Mouse (Mus musculus) fat pad, adult 2 months (tissue): ENCODE measurements around the gene Ssbp4.

Source experiments
- DNase-seq: peaks from one replicate; pipeline ENCODE4 v3.0.0-alpha.2; 2011; ENCODE audit warnings: low read depth, low spot score; ENCODE audit errors: extremely low read depth

Ssbp4 gene

DNA sequence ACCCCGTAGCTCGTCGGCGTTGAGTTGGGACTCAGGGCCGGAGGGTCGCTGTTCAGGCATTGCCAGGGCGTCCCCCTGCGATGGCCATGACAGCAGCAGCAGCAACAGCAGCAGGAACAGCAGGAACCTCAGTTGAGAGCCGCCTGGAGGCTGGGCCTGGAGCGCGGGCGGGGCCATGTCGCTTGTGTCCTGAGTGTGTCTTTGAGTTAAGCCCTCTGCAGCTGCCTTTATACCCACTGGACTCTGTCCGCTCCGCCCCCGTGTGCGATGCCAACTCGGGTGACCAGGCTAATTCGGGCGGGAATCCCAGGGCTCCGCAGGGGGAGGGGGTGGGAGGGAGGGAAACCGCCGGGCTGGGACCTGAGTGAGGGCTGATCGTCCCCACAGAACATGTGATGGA lies 22.8 kb upstream of the Ssbp4 start:
- DNase-seq: no peak

DNA sequence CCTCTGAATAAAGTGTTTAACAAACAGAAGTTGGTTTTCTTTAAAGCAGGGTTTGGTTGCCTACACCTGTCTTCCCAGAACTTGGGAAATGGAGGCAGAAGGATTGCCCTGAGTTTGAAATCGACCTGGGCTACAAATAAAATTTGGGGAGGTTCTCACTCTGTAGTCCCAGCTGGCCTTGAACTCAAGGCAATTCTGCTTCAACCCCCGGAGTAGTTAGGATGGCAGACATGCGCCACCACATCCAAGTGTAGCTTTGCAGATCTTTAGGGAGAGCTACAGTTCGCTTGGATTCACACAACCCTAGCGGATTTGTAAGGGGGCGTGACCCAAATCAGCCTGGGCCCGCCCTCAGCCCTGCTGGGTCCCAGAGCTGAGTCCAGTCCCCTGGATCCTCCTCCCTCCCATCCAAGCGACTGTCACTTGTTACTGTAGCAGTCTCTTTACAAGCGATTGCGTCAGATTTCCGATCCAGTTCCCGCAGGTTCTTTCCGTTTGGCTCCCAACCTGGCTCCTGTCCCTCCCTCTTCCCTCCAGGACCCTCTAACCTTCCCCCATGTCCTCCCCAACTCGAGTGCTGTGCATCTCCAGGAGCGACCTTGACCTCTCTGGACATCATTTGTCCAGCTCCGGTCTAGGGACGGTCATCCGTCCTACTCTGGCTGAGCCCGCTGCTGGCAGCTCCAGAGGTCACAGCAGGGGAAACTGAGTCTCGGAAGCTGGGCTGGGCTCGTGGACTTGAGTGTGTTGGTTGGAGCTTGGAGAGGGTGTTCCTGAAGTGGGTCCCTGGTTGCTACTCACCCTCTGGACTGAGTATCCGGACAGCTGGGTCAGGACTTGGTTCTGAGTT lies 22.1 kb upstream of the Ssbp4 start:
- no peak for DNase-seq

DNA sequence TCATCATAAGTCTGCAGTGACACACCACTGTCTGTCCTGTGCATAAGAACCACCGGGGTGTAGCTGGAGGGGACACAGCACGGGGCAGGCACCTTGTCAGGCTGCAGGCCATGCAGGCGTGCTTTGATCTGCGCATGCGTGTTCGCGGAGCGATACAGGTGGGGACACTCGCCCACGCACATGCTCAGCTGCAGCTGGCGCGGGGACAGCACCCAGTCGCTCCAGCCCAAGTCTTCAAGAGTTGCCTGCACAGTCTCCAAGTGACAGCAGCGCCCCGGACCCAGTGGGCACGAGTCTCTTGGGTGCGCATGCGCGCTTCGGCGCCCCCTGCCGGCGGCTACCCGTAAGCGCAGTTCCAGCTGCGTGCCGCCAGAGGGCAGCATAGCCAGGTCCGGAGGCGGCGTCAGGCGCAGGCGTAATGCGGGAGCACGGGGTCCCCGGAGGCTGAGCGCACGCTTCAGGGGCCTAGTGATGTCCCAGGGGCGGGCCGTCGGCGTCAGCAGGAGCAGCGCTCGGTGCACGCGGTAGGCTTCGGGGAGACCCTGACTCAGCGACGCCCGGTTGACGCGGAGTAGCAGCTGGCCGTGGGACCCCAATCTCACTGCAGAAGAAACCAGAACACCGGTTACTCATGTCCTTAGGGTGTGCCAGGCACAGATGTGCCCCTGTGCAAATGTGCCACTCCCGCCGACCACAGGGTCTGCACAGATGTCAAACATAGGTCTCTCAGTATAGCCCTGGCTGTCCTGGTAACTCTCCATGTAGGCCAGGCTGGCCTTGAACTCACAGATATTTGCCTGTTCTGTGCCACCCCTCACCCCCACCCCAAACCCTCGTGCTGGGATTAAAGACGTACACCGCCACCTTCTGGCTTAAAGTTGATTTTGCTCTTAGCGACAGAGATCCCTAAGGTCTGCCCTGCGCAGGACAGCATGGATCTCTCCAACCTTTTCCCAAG lies 21.2 kb upstream of the Ssbp4 start:
- no peak for DNase-seq

DNA sequence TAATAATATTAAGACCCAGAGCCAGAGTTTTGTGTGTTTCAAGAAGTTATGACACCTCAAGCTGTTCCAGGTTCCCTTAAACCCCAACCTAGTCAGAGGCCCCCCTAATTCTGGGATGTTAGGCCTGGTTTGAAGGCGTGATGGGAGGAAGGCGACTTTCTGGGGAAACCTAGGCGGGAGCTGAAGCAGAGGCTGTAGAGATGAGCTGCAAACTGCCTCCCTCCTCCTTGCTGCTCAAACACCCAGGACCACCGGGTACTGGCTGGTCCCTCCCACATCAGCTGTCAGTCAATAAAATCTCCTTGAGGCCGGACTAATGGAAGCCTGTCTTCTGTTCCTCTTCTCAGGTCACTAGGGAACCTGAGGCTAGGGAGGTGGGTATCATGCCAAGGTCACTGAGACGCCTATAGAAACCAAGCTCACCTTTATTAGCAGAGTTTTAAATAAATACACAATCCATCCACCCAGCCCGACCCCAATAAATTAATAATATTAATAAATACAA lies 20.4 kb upstream of the Ssbp4 start:
- DNase-seq: no peak

DNA sequence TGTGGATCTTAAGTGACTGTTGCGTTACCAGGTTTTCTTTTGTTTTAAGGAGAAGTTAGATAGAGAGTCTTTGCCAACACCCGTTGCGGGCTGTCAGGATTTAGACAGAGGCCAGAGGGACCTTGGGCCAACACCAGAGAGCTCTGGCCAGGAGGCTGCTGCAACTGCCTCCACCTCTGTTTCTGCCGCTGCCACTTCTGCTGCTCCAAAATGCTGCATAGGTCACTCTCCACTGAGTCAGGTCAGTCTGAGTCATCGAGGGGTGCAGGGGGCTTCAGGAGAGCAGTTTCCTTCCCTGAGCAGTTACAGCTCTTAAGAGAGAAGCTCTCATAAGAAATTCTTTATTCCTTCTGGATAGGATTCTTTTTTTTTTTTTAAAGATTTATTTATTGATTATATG lies 18.4 kb upstream of the Ssbp4 start:
- DNase-seq: no peak

DNA sequence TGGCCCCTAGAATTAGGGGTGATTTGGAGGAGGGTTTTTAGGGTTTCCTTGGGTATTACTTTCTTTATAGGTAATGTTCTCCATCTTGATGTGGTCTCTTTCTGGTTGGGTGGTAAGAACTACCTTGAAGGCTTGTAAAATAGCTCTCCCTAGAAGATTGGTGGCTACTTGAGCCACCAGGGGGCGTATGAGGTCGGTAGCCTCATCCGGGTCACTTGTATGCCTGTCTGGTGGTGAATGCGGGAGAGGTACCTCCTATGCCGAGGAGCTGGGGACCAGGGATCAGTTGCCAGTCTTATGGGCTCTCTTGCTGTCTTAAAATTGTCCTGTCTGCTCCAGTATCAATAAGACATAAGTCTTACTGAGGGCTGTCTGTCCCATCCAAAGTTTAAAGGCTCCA lies 16.4 kb upstream of the Ssbp4 start:
- DNase-seq: no peak

DNA sequence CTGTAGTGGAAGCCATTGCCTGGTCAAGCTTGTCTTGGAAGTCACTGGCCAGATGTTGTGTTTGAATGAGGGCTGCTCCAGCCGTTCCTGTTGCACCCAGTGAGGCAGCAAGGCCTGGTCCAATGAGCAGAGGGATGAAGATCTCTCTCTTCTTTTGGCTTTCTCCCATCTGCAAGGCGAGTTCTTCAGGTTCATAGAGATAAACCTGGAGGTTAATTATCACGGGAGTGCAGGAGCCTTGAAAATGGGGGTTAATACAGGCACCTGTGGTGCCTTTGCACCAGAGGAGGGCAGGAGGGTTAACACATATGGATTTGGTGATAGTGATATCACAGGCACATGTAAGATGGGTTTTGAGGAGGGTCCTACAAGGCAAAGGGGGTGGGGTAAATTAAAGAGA lies 13.5 kb upstream of the Ssbp4 start:
- DNase-seq: no peak

DNA sequence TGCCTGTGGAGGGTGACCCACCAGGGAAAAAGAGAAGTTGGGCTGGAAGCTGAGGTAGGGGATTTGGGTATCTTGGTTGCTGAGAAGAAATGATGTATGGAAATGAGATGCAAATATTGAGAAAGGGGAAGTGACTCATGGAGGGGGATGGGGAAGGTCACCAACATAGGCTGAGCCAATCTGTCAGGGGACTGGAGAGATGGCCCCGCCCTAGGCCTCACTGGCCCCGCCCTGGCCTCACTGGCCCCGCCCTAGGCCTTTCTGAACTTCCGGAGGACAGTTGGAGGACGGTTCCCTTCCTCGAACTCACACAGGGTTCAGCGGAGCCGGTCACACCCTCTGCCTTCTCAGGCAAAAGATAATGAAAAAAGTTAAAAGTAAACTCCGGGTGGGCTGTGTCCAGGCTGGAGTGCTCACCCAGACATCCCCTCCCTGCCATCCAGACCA lies 10.2 kb upstream of the Ssbp4 start:
- no peak for DNase-seq

DNA sequence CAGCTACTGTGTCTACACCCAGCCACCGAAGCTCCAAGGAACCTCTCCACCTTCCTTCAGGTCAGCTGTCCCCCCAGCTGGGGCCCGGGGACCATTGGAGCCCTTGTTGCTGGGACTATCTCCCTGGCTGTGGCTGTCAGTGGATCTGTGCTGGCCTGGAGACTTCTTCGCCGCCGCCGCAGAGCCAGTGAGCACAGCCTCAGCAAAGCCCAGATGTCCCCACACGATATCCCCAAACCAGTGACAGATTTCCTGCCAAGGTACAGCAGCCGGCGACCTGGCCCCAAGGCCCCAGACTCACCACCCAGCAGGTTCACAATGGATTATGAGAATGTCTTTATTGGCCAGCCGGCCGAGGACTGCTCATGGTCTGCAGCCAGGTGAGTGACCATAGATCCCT lies 9.3 kb upstream of the Ssbp4 start:
- DNase-seq: no peak

DNA sequence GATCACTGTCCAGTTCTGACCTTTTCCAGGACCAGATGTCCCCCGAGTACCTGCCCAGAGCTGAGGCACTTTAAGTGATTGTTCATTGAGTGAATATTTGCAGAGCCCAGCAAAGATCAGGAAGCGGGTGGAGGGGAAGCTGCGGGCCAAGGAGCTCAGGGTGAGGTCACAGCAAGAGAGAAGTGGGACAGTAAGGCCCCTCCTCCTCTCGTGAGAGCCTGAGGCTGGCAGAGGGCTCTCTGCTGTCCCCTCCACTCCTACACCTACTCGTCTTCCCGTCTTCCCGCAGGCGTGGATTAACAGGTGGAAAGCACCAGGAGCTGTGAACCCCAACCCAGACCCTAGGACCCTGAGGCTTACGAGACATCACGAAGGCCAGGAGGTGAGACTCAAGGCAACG lies 8.0 kb upstream of the Ssbp4 start:
- no peak for DNase-seq

DNA sequence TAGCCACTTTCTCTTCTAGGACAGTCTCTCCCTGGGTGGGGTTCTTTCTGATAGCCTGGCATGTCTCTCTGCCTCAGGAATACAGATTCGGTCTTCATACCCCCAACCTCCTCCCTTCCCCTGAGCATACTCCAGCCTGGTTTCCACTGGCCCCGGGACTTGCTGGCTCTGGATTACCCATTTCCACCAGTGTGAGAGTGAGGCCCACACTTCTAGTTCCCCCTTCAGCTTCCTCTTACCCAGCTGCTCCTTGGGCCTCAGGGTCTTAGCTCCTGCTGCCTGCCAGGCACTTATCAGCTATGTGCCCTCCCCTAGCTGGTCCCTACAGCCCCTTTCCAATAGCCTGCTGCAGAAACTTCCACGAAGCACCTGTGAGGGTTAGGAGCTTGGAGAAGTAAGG lies 7.2 kb upstream of the Ssbp4 start, which contains the start of gene Lrrc25:
Lrrc25 (plus strand) TSS at position 262 of the 400 bp plus-strand sequence.
- DNase-seq: no peak

DNA sequence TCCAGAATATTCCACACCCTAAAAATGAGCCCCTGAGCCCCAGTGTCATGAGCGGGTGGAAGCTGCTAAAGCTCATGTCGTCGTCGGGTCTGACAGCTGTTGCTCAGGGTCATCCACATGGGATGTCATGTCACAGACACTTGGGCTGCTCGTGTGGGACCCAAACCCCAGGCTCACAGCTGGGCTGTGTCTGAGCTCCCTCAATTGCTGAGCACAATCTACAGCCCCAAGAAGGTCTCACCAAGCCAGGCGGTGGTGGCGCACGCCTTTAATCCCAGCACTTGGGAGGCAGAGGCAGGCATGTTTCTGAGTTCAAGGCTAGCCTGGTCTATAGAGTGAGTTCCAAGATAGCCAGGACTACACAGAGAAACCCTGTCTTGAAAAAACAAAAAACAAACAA lies 6.6 kb upstream of the Ssbp4 start:
- DNase-seq: no peak

DNA sequence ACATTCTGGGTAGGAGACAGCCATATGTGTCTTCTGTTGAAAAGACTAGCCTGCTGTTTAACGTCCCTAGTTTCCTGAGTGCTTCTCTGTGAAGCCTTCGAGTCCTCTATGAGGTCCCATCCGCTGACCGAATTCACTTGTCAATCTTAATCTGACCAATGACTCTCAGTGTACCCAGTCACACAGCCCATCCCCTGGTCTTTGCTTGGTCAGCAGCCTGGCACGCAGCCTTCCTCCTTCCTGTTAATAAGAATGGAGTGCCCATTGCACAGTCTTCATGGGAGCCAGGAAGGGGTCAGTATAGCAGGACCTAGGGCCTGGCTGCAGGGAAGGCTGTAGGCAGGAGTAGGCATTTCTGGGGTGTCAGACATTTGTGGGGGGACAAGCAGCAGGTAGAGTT lies 5.8 kb upstream of the Ssbp4 start:
- DNase-seq: no peak

DNA sequence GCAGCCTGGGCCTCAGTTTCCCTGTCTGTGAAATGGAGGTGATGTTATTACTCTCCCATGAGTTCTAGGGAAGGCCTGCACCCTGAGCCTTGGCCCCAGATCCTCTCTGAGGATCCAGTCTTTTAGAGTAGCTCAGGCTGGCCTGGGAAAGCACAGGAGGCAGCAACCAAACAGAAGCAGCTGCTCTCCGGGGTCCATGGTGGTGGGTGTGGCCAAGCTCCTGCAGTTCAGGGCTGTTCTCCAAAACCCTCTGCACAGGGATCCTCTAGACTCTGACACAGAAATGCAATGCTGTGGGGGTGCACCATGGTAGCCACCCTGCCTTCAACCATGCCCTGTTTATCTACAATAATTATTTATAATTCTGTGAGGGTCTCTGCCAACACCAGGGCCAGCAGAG lies 5.1 kb upstream of the Ssbp4 start:
- no peak for DNase-seq

DNA sequence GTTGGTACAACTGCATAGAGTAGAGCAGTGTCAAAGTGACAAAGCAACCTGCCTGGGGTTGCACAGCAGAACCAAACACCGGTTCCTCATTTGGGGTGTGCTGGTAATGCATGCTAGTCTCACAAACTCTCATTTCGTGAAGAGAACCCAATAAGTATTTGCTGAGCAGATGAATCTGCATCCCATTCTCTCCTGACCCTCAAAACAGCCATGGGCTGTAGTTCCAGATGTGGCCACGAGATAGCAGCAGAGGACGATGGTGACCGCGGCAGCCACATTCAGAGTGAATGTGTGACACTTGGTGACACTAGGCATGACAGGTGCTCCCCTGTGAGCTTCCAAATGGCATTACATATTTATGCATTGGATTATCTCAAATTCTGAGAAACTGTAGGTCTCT lies 3.2 kb upstream of the Ssbp4 start:
- DNase-seq: no peak

DNA sequence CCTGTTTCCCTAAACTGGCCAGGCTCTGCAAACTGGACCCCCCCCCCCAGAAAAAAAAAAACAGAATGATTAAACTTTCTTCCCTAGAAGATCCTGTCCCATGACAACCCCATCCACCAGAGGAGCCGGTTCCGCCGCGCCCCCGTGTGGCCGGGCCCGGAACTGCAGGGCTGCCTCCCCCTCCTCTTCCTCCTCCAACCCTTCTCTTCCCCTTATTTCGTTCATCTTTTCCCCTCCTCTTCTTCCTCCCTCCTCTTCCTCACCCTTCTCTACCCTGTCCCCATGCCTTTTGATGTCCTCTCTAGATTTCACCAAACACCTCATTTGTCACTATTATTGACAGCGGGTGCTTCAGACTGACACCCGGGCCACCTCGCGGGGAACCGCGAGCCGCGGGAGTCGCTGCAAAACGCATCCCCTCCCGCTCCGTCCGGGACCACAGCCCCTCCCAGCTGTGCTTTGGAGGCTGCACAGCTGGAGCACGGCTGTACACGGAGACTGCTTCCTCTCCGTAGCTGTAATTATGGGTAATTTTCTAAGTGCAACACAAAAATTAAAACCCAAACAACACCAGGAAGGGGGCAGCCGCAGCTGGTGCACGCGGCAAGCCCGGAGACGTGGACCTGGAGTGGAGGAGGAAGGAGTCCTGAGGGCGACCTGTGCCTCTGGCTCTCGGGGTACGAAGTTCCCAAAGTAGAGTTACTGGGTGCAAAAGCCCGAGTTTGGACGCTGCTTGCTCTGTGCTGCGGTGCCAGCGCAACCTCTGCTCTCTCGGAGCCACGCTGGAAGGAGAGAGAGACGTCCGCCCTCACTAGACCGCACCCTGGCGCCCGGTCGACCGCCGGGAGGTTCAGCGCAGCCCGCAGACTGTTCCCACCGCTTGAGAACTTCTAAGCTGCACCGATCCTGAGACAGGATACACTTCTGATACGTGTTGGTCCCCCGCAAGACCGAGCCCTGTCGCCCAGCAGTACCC lies 2.4 kb upstream of the Ssbp4 start:
- DNase-seq: no peak

DNA sequence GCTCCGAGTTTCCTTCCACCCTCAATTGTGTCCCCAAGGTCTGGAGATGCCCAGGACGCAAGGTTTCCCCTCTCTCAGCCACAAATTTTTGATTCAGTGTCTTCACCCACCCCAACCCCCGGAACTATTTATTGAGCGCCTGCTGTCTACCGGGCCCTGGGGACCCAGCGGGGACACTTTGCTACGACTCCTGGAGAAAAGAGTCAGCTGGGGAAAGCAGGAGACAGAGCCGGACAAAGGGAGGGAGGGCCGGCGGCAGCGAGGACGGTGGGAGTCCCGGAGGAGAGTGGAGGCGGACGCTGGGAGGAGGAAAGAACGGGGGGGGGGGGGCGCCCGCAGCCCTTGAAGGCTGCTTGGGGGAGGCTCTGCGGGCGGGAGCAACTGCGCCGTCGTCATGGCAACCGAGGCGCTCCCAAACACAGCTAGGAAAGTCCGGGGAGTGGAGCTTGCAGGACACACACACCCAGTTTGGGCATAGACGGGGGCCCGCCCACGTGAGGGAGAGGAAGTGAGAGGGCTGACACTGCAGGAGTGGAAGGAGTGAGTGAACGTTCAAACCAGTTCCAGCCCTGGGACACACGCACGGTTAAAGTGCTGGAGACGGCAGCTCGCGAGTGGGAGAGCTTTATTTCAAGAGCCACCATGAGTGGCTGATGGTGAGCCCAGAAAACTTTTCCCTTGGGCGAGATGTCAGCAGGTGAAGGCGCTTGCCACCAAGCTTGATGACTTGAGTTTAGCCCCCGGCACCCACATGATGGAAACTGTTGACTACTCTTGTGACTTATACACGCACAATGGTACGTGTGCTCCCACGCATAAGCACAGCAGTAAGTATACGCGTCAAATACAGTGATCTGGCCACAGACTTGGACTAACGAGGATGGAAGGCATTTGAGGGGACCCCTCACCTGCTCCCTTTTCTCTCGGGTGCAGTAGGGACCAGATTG lies 1.4 kb upstream of the Ssbp4 start:
- DNase-seq: no peak

DNA sequence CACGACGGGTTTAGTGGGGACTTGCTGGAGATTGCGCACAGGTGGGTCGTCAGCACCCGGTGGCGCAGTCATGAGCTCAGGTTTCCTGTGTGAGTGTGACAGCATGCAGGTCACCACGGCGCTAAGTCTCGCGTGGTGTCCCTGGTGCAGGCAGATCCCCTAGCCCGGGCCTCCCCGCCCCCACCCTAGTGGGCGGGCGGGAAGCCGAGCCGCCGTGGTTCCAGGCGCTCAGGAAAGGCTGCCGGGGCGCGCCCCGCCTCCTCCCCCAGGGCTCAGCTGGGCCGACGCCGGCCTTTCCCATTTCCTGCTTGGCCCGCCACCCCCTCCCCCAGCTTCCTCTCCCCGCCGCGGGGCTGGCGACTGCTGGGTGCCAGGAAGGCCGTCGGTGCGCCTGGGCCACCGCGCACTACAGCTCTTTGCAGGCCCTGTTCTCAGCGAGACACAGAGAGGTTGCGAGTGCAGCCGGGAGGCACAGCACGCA lies 736 bp upstream of the Ssbp4 start:
- DNase-seq: no peak
